Mouse (Mus musculus) colon, adult 2 months (tissue): ENCODE measurements around the gene Gm29049. TPM values are rescaled to one million over a fixed set of nuclear protein-coding genes. Genes with fewer than 3 reads are reported as not detected.

ENCODE experiments used
- polyA plus RNA-seq: library from polyadenylated mRNA; depleted of rRNA; stranded (reverse); fragments of >200 nt; gene quantifications from 2 replicates; pipeline ENCODE4 v1.2.3, GENCODE M21; 2012; rRNA removed

The Gm29049 gene
- not detected in 2 replicates for polyA plus RNA-seq

DNA sequence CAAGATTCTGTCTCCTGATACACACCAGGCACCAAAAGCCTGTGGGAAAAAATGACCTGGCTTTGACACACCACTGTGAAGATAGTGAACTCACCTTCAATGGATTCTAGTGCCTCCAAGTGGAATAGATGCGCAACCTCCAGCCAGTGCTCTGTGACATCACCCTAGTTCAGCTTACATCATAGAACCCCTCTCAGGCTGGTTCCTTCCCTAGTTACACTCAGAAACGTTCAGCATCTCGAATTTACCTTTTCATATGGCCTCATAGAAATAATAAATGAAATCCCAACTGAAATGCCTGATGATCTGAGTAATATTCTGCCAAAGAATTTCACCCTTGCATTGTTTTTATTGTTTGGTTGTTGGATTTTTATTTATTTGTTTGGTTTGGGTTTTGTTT is at the start of gene Gm29049:
Gene Gm29049 (minus strand): TSS at position 101 of the 400 bp plus-strand sequence.

Other genes starting within 250 kb of the Gm29049 start
- not detected in 2 replicates for gene Gm20825, start 74.3 kb upstream of the Gm29049 start, polyA plus RNA-seq